Mouse (Mus musculus) cortical plate, adult 2 months (tissue): ENCODE data around the gene 2900026A02Rik.

Experiments
- CTCF ChIP-seq: fragments of 200-500 bp; IDR thresholded peaks from 2 replicates; pipeline ENCODE4 v1.5.1; 2011; ENCODE audit warnings: mild to moderate bottlenecking, control low read depth, low read length; ENCODE audit not compliant: insufficient read depth; ENCODE audit errors: extremely low read depth
- POLR2A ChIP-seq: fragments of 200-500 bp; IDR thresholded peaks from 2 replicates; pipeline ENCODE4 v1.6.1; 2011; ENCODE audit warnings: mild to moderate bottlenecking, low read length, control low read depth; ENCODE audit not compliant: insufficient read depth; ENCODE audit errors: extremely low read depth

DNA sequence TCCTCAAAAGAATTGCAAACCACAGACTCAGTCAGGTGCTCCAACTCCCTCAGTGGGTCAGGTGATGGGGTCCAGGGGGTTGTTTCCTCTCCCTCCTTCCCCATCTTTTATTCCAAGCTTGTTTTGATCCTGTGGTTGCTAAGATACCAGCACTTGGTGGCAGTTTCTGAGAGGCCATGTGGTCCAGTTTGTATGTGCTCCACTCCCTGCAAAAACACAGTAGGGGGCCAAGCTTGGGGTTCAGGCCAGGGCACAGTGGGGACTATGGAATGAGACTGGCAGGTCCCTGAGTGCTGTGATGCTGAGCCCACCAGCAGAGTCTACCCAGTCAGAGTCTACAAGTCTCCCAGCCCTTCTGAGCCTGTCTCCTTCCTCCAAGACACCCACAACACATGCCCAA, 171.2 kb downstream of the 2900026A02Rik start:
- TF ChIP-seq CTCF (no peak), POLR2A (no peak)
